Mouse (Mus musculus) adrenal gland, postnatal 10 days (tissue): Measurements from ENCODE around the gene Spon1. TPM values are rescaled to one million over a fixed set of nuclear protein-coding genes. Genes with fewer than 3 reads are reported as not detected.
A peak's percentile ranks its signal among the peaks of the same experiment; 100 is the strongest.

Experiments
- DNase-seq: peaks from one replicate; pipeline ENCODE4 v3.0.0; 2021; ENCODE audit warnings: mixed read lengths
- total RNA-seq, 2 experiments: library from RNA; stranded (reverse); gene quantifications; 2 replicates each; pipeline ENCODE4 v1.2.3; 2021

The Spon1 gene
- total RNA-seq, 2 experiments from 2014 or later, result 12.9 to 14.2 TPM

DNA sequence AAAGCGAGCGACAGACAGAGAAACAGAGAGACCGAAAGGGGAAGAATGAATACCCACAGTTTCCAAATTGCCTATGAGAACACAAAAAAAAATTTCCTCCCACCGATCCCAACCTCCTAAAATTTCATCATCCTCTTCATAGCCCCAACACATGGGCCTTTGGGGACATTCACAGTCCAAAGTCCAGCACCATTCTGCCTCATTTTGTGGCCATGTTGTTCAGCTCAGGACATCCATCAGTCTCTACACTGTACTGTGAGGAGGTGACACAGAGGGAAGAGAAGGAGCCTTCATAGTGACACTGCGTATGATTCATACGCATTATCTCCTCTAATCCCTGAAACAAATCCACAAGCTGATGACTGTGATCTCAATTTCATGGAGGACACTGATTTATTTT is 12.7 kb downstream of the Spon1 start:
- DNase-seq, result no peak

DNA sequence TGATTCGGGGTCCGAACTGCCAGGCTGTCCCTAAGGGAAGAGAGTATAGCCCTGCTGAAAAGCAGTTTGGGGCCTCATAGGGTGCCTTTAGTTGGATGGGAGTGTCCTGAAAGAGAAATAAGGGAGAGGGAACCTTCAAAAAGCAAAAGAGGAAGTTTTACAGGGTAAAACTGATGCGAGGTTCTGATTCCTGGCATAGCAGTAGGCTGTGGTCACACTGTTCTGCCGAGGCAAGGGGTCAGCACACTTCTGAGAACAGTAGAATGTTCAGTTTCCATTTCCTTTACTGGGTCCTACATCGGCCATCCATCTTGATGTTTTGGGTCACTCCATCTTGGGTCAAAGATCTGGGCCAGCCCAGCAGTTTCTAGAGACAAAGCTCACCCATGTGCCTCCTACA is 14.5 kb downstream of the Spon1 start:
- DNase-seq, result no peak

- no peak for DNase-seq
These were observed 26.2 kb downstream of the Spon1 start for GRCm38 (mm10) chr7:113791991-113792390.

GRCm38 (mm10) chr7:113792871-113793270 is 27.1 kb downstream of the Spon1 start:
- DNase-seq, result no peak

GRCm38 (mm10) chr7:113795209-113795608 is 29.4 kb downstream of the Spon1 start:
- DNase-seq, result peak; percentile 19

GRCm38 (mm10) chr7:113797134-113797533 is 31.3 kb downstream of the Spon1 start:
- no peak for DNase-seq

GRCm38 (mm10) chr7:113798605-113799255 is 32.9 kb downstream of the Spon1 start:
- no peak for DNase-seq

GRCm38 (mm10) chr7:113809781-113810180 is 44.0 kb downstream of the Spon1 start:
- DNase-seq, result no peak

- DNase-seq, result no peak
These were observed 45.8 kb downstream of the Spon1 start for GRCm38 (mm10) chr7:113811376-113812158.

- DNase-seq, result no peak
These were observed 48.4 kb downstream of the Spon1 start for GRCm38 (mm10) chr7:113814101-113814779.

- no peak for DNase-seq
These were observed 49.9 kb downstream of the Spon1 start for GRCm38 (mm10) chr7:113815726-113816125.

- no peak for DNase-seq
These were observed 51.1 kb downstream of the Spon1 start for GRCm38 (mm10) chr7:113816827-113817334.

- DNase-seq, result no peak
These were observed 52.3 kb downstream of the Spon1 start for GRCm38 (mm10) chr7:113818116-113818515.

GRCm38 (mm10) chr7:113820213-113820612 is 54.4 kb downstream of the Spon1 start:
- peak; percentile 9 for DNase-seq

DNA sequence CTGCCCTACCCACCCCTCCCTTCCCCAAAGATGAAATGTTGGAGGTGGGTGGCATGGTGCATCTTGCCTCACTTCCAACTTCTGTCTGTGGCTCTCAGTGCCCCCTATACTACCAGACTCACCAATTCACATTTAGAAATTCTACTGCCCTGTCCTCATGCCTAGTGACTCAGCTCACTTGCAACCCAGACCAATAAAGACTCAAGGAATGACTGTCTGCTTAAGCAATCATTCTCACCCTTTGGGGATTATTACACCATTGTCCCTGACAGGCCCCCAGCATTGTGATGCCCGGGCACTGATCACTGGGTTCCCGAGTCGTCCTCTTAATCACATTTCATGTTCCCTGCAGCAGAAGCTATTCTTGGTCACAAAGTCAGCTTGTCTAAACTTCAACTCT is 57.2 kb downstream of the Spon1 start:
- no peak for DNase-seq

DNA sequence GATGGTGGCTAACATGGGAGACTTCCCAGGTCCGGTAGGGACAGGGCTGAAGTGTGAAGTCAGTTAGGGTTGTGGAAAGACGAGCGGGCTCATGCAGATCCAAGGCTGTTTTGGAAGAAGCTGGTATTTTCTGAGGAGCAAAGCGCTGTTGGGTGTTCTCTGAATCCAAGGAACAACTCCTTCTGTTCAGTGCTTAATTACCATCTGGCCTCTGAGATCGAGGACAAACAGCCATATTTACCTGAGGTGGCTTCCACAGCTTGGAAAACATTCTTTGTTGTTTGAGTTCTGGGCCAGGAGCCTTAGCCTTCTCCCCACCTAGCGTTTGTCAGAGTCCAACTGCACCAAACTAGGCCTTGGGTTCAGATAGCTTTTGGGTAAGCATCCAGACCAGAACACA is 58.9 kb downstream of the Spon1 start:
- DNase-seq, result no peak

- DNase-seq, result no peak
These were observed 59.9 kb downstream of the Spon1 start for GRCm38 (mm10) chr7:113825498-113826205.

GRCm38 (mm10) chr7:113826510-113826909 is 60.7 kb downstream of the Spon1 start:
- DNase-seq, result no peak

DNA sequence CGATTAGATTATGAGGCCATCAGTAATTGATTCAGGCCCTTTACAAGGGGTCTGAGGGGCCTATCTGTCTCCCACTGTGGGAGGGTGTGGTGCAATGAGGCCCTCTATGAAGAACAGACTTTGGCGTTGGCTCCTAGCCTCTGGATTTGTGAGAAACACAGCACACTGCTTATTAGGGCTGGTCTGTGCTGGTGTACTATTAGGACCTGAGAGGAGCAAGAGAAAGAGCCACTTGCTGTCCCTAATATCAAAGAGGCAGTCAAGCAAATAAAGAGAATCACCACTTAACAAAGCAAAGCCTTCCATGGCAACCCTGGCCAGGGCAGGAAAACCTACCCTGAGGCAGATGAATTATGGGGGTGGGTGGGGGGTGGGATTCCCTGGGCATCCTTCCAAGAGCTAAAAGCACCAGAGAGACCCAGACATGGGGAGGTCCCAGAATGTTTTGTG is 62.3 kb downstream of the Spon1 start:
- no peak for DNase-seq

- DNase-seq, result no peak
These were observed 62.8 kb downstream of the Spon1 start for GRCm38 (mm10) chr7:113828576-113828975.

GRCm38 (mm10) chr7:113837151-113837550 is 71.4 kb downstream of the Spon1 start:
- DNase-seq, result no peak

GRCm38 (mm10) chr7:113839431-113839830 is 73.6 kb downstream of the Spon1 start:
- DNase-seq, result no peak
